Mouse (Mus musculus) hindbrain, embryonic 10.5 days (tissue): ENCODE results near the gene 5430419D17Rik. TPM values are rescaled to one million over a fixed set of nuclear protein-coding genes. Genes with fewer than 3 reads are reported as not detected.

ENCODE experiments used
- DNase-seq: peaks from one replicate; pipeline ENCODE4 v3.0.0-alpha.2; 2017; ENCODE audit warnings: low spot score
- H3K27ac ChIP-seq: fragments of 300-500 bp; sonication (generic); 2 replicates; pipeline ENCODE4 v1.5.1; 2016; ENCODE audit warnings: mild to moderate bottlenecking, moderate library complexity
- H3K27me3 ChIP-seq: fragments of 300-500 bp; sonication (generic); 2 replicates; pipeline ENCODE4 v1.6.1; 2016; ENCODE audit warnings: mild to moderate bottlenecking; ENCODE audit not compliant: poor library complexity, insufficient read depth, severe bottlenecking
- H3K36me3 ChIP-seq: fragments of 300-500 bp; sonication (generic); 2 replicates; pipeline ENCODE4 v1.6.1; 2016; ENCODE audit warnings: mild to moderate bottlenecking, moderate library complexity
- H3K4me1 ChIP-seq: fragments of 300-500 bp; sonication (generic); replicated peaks from 2 replicates; pipeline ENCODE4 v1.6.1; 2016; ENCODE audit warnings: mild to moderate bottlenecking
- H3K4me3 ChIP-seq: fragments of 300-500 bp; sonication (generic); 2 replicates; pipeline ENCODE4 v1.5.1; 2016; ENCODE audit warnings: mild to moderate bottlenecking, moderate library complexity
- H3K9me3 ChIP-seq: fragments of 300-500 bp; sonication (generic); 2 replicates; pipeline ENCODE4 v1.6.1; 2016; ENCODE audit warnings: mild to moderate bottlenecking, moderate library complexity
- WGBS: fragments of 180-500 bp; shearing (Covaris S2); methylation state at CpG from one replicate; pipeline ENCODE4 v1.1.7; 2016; 5-methylcytosine and 5-hydroxymethylcytosine counted together
- polyA plus RNA-seq: library from polyadenylated mRNA; unstranded; fragments of >200 nt; fragmentation: Nextera tagmentation; extraction: Ambion mirVana; gene quantifications from 2 replicates; pipeline ENCODE4 v1.2.1, GENCODE M21; 2016

Gene 5430419D17Rik
- 0.02 TPM in 1 of 2 replicates, not detected in the other for polyA plus RNA-seq

- 89% methylated on average over 9 of the region's 9 CpGs for WGBS
- H3K27ac ChIP-seq: no peak within 1 kb of the TSS
- H3K4me3 ChIP-seq: no peak within 1 kb of the TSS
- no peaks in the 10 kb centered on the region for H3K27me3 ChIP-seq
- DNase-seq: no peak
- H3K4me1 ChIP-seq: 0 out of 2 replicates have a peak, but pooled peaks cover 3% of the 10 kb centered on the region
- no peaks in the 10 kb centered on the region for H3K9me3 ChIP-seq
- no peaks in the 10 kb centered on the region for H3K36me3 ChIP-seq
Observed at GRCm38 (mm10) chr7:131174121-131174520, at the start of gene 5430419D17Rik. TSS of gene 5430419D17Rik (plus strand) at chr7:131174402.

GRCm38 (mm10) chr7:131130021-131130420 is 44.2 kb upstream of the 5430419D17Rik start:
- WGBS: 67% methylated on average over 12 of the region's 12 CpGs
- Histone ChIP-seq H3K4me3 (no peak overlapping the region), H3K9me3 (no peaks in the 10 kb centered on the region), H3K4me1 (0 out of 2 replicates have a peak, but pooled peaks cover 3% of the 10 kb centered on the region), H3K27me3 (no peaks in the 10 kb centered on the region), H3K27ac (no peak overlapping the region), H3K36me3 (no peaks in the 10 kb centered on the region)
- peak; percentile 27 for DNase-seq

GRCm38 (mm10) chr7:131133181-131133580 is 41.0 kb upstream of the 5430419D17Rik start:
- Histone ChIP-seq H3K27me3 (no peaks in the 10 kb centered on the region), H3K9me3 (no peaks in the 10 kb centered on the region), H3K4me3 (no peak overlapping the region), H3K36me3 (no peaks in the 10 kb centered on the region), H3K4me1 (0 out of 2 replicates have a peak, but pooled peaks cover 3% of the 10 kb centered on the region), H3K27ac (no peak overlapping the region)
- 76% methylated on average over 3 of the region's 3 CpGs for WGBS
- no peak for DNase-seq

GRCm38 (mm10) chr7:131146214-131146613 is 28.0 kb upstream of the 5430419D17Rik start, which contains the start of gene 4933402N03Rik:
TSS of gene 4933402N03Rik (minus strand) at chr7:131146314.
- no peak within 1 kb of the TSS for H3K4me3 ChIP-seq
- WGBS: 90% methylated on average over 2 of the region's 2 CpGs
- H3K27me3 ChIP-seq: no peaks in the 10 kb centered on the region
- H3K27ac ChIP-seq: no peak within 1 kb of the TSS
- H3K4me1 ChIP-seq: no peaks in the 10 kb centered on the region
- no peaks in the 10 kb centered on the region for H3K36me3 ChIP-seq
- DNase-seq: no peak
- no peaks in the 10 kb centered on the region for H3K9me3 ChIP-seq

- H3K4me3 ChIP-seq: no peak overlapping the region
- no peak for DNase-seq
- no peaks in the 10 kb centered on the region for H3K4me1 ChIP-seq
- no peak overlapping the region for H3K27ac ChIP-seq
- no peaks in the 10 kb centered on the region for H3K27me3 ChIP-seq
- no peaks in the 10 kb centered on the region for H3K36me3 ChIP-seq
- WGBS: 90% methylated on average over 3 of the region's 3 CpGs
- no peaks in the 10 kb centered on the region for H3K9me3 ChIP-seq
Observed at GRCm38 (mm10) chr7:131150179-131150578, 24.0 kb upstream of the 5430419D17Rik start.

- no peaks in the 10 kb centered on the region for H3K9me3 ChIP-seq
- no peaks in the 10 kb centered on the region for H3K27me3 ChIP-seq
- H3K27ac ChIP-seq: no peak overlapping the region
- DNase-seq: no peak
- 80% methylated on average over 5 of the region's 5 CpGs for WGBS
- H3K4me1 ChIP-seq: no peaks in the 10 kb centered on the region; the same call in 1 of the 2 replicates
- H3K4me3 ChIP-seq: no peak overlapping the region
- H3K36me3 ChIP-seq: no peaks in the 10 kb centered on the region
Observed at GRCm38 (mm10) chr7:131153044-131153443, 21.2 kb upstream of the 5430419D17Rik start.

- DNase-seq: no peak
- no peaks in the 10 kb centered on the region for H3K36me3 ChIP-seq
- 72% methylated on average over 7 of the region's 7 CpGs for WGBS
- H3K4me3 ChIP-seq: no peak overlapping the region
- no peak overlapping the region for H3K27ac ChIP-seq
- H3K4me1 ChIP-seq: no peaks in the 10 kb centered on the region
- no peaks in the 10 kb centered on the region for H3K27me3 ChIP-seq
- H3K9me3 ChIP-seq: no peaks in the 10 kb centered on the region
Observed at GRCm38 (mm10) chr7:131162251-131162650, 12.0 kb upstream of the 5430419D17Rik start.

- no peaks in the 10 kb centered on the region for H3K4me1 ChIP-seq
- no peak overlapping the region for H3K4me3 ChIP-seq
- no peak overlapping the region for H3K27ac ChIP-seq
- DNase-seq: no peak
- H3K27me3 ChIP-seq: no peaks in the 10 kb centered on the region
- H3K36me3 ChIP-seq: no peaks in the 10 kb centered on the region
- 82% methylated on average over 3 of the region's 3 CpGs for WGBS
- no peaks in the 10 kb centered on the region for H3K9me3 ChIP-seq
Observed at GRCm38 (mm10) chr7:131167771-131168170, 6.4 kb upstream of the 5430419D17Rik start.

- no peaks in the 10 kb centered on the region for H3K4me1 ChIP-seq
- DNase-seq: no peak
- 71% methylated on average over 2 of the region's 2 CpGs for WGBS
Observed at GRCm38 (mm10) chr7:131169099-131169498, 5.1 kb upstream of the 5430419D17Rik start.

GRCm38 (mm10) chr7:131182685-131183084 is 8.5 kb downstream of the 5430419D17Rik start:
- 0 out of 2 replicates have a peak, but pooled peaks cover under 1% of the 10 kb centered on the region for H3K4me1 ChIP-seq
- no peaks in the 10 kb centered on the region for H3K27me3 ChIP-seq
- peak; percentile 41 for DNase-seq
- no peaks in the 10 kb centered on the region for H3K9me3 ChIP-seq
- no peak overlapping the region for H3K4me3 ChIP-seq
- no peak overlapping the region for H3K27ac ChIP-seq
- WGBS: 43% methylated on average over 4 of the region's 4 CpGs
- no peaks in the 10 kb centered on the region for H3K36me3 ChIP-seq

More at GRCm38 (mm10) chr7:131169099-131169498, 5.1 kb upstream of the 5430419D17Rik start:
- H3K27me3 ChIP-seq: no peaks in the 10 kb centered on the region
- H3K36me3 ChIP-seq: no peaks in the 10 kb centered on the region
- H3K27ac ChIP-seq: no peak overlapping the region
- H3K4me3 ChIP-seq: no peak overlapping the region
- H3K9me3 ChIP-seq: no peaks in the 10 kb centered on the region

- Histone ChIP-seq H3K4me3 (no peak overlapping the region), H3K27ac (no peak overlapping the region), H3K4me1 (no peaks in the 10 kb centered on the region), H3K27me3 (no peaks in the 10 kb centered on the region), H3K36me3 (no peaks in the 10 kb centered on the region), H3K9me3 (no peaks in the 10 kb centered on the region)
- WGBS: 68% methylated on average over 8 of the region's 8 CpGs
- no peak for DNase-seq
Observed at GRCm38 (mm10) chr7:131184339-131184738, 10.1 kb downstream of the 5430419D17Rik start.

- H3K4me1 ChIP-seq: no peaks in the 10 kb centered on the region
- no peak overlapping the region for H3K4me3 ChIP-seq
- H3K9me3 ChIP-seq: no peaks in the 10 kb centered on the region
- H3K27me3 ChIP-seq: no peaks in the 10 kb centered on the region
- DNase-seq: no peak
- 77% methylated on average over 8 of the region's 8 CpGs for WGBS
- H3K36me3 ChIP-seq: no peaks in the 10 kb centered on the region
- H3K27ac ChIP-seq: no peak overlapping the region
Observed at GRCm38 (mm10) chr7:131187047-131187446, 12.8 kb downstream of the 5430419D17Rik start.

GRCm38 (mm10) chr7:131187996-131188395 is 13.8 kb downstream of the 5430419D17Rik start:
- Histone ChIP-seq H3K4me1 (no peaks in the 10 kb centered on the region), H3K27ac (no peak overlapping the region), H3K27me3 (no peaks in the 10 kb centered on the region), H3K4me3 (no peak overlapping the region), H3K9me3 (no peaks in the 10 kb centered on the region), H3K36me3 (no peaks in the 10 kb centered on the region)
- 95% methylated on average over 14 of the region's 14 CpGs for WGBS
- DNase-seq: no peak

- Histone ChIP-seq H3K4me1 (no peaks in the 10 kb centered on the region), H3K27ac (no peak overlapping the region), H3K9me3 (no peaks in the 10 kb centered on the region), H3K27me3 (no peaks in the 10 kb centered on the region), H3K4me3 (no peak overlapping the region), H3K36me3 (no peaks in the 10 kb centered on the region)
- no peak for DNase-seq
- WGBS: 84% methylated on average over 5 of the region's 5 CpGs
Observed at GRCm38 (mm10) chr7:131223086-131223485, 48.9 kb downstream of the 5430419D17Rik start.
